Mouse (Mus musculus) hindbrain, embryonic 14.5 days (tissue): ENCODE results near the gene Zdhhc7. TPM values are rescaled to one million over a fixed set of nuclear protein-coding genes. Genes with fewer than 3 reads are reported as not detected.

Source experiments
- ATAC-seq: fragments of 200-750 bp; cut with Nextera tagmentation; 2 replicates; pipeline ENCODE4 v1.8.0; 2017; ENCODE audit warnings: moderate number of reproducible peaks, mild to moderate bottlenecking, moderate TSS enrichment, moderate library complexity; ENCODE audit not compliant: low FRiP score
- DNase-seq: peaks from one replicate; pipeline ENCODE4 v3.0.0-alpha.2; 2015; ENCODE audit warnings: low spot score
- H3K27ac ChIP-seq: fragments of 300-500 bp; sonication (generic); 2 replicates; pipeline ENCODE4 v1.5.1; 2014; ENCODE audit warnings: mild to moderate bottlenecking, moderate library complexity
- H3K27me3 ChIP-seq: fragments of 300-500 bp; sonication (generic); 2 replicates; pipeline ENCODE4 v1.6.1; 2014; ENCODE audit warnings: mild to moderate bottlenecking, low read length, mixed read lengths; ENCODE audit not compliant: control insufficient read depth, insufficient read depth
- H3K36me3 ChIP-seq: fragments of 300-500 bp; sonication (generic); replicated peaks from 2 replicates; pipeline ENCODE4 v1.6.1; 2014; ENCODE audit not compliant: control insufficient read depth, insufficient read depth
- H3K4me1 ChIP-seq: fragments of 300-500 bp; sonication (generic); replicated peaks from 2 replicates; pipeline ENCODE4 v1.6.1; 2014; ENCODE audit warnings: antibody characterized with exemption, low read length, mixed read lengths; ENCODE audit not compliant: control insufficient read depth, insufficient read depth
- H3K4me2 ChIP-seq: fragments of 300-500 bp; sonication (generic); replicated peaks from 2 replicates; pipeline ENCODE4 v1.6.1; 2014; ENCODE audit warnings: mild to moderate bottlenecking, moderate library complexity
- H3K4me3 ChIP-seq: fragments of 300-500 bp; sonication (generic); replicated peaks from 2 replicates; pipeline ENCODE4 v1.5.1; 2014; ENCODE audit warnings: mild to moderate bottlenecking, low read length
- H3K9ac ChIP-seq: fragments of 300-500 bp; sonication (generic); 2 replicates; pipeline ENCODE4 v1.6.1; 2014
- H3K9me3 ChIP-seq: fragments of 300-500 bp; sonication (generic); 2 replicates; pipeline ENCODE4 v1.6.1; 2016; ENCODE audit warnings: low read length; ENCODE audit not compliant: control insufficient read depth
- WGBS: fragments of 180-500 bp; shearing (Covaris S2); extraction: QIAGEN DNeasy Blood & Tissue Kit; methylation state at CpG from one replicate; pipeline ENCODE4 v1.1.7; 2014; 5-methylcytosine and 5-hydroxymethylcytosine counted together
- polyA plus RNA-seq: library from polyadenylated mRNA; unstranded; fragments of >200 nt; fragmentation: Nextera tagmentation; extraction: Ambion mirVana; gene quantifications from 2 replicates; pipeline ENCODE4 v1.2.1, GENCODE M21; 2014

Gene Zdhhc7
- polyA plus RNA-seq, 1 experiment from 2014 or later = 26.4 TPM

DNA sequence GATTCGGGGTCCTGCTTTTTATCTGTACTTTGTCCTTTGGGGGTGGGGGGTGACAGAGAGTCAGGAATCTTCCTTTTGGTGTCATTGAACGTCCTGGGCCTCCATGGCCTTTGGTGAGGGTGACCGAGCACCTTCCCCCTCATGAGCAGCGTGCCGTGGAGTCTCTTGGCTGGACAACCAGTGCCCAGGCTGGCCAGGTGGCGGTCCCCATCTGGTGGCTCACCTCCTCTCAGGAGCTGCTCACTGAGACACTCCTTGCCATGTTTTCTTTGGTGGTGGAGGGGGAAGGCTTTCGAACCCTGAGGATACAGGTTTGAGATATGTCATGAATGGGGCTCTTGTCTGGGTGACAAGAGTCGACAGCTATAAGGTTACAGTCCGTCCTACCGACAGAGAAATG lies 50.9 kb downstream of the Zdhhc7 start:
- Histone ChIP-seq H3K27me3 (no peaks in the 10 kb centered on the region), H3K36me3 (no peaks in the 10 kb centered on the region), H3K9ac (no peak overlapping the region), H3K4me1 (no peaks in the 10 kb centered on the region; the same call in 1 of the 2 replicates), H3K4me3 (no peak overlapping the region), H3K4me2 (no peak overlapping the region), H3K27ac (no peak overlapping the region), H3K9me3 (no peaks in the 10 kb centered on the region)
- ATAC-seq (no peak), DNase-seq (no peak)
- 83% methylated on average over 10 of the region's 10 CpGs for WGBS

- 89% methylated on average over 13 of the region's 13 CpGs for WGBS
- H3K27ac ChIP-seq = no peak overlapping the region
- H3K9me3 ChIP-seq = no peaks in the 10 kb centered on the region
- H3K27me3 ChIP-seq = no peaks in the 10 kb centered on the region
- H3K36me3 ChIP-seq = no peaks in the 10 kb centered on the region
- no peak overlapping the region for H3K4me3 ChIP-seq
- H3K9ac ChIP-seq = no peak overlapping the region
- no peak for ATAC-seq
- no peak for DNase-seq
- no peak overlapping the region for H3K4me2 ChIP-seq
- H3K4me1 ChIP-seq = no peaks in the 10 kb centered on the region; the same call in 1 of the 2 replicates
Measured at GRCm38 (mm10) chr8:120049949-120050348, 51.3 kb downstream of the Zdhhc7 start.

GRCm38 (mm10) chr8:120046258-120047020 lies 54.8 kb downstream of the Zdhhc7 start:
- no peak for DNase-seq
- Histone ChIP-seq H3K4me1 (no peaks in the 10 kb centered on the region; the same call in 1 of the 2 replicates), H3K27ac (no peak overlapping the region), H3K4me2 (no peak overlapping the region), H3K4me3 (no peak overlapping the region), H3K9me3 (no peaks in the 10 kb centered on the region), H3K36me3 (no peaks in the 10 kb centered on the region), H3K27me3 (no peaks in the 10 kb centered on the region), H3K9ac (no peak overlapping the region)
- WGBS = 67% methylated on average over 14 of the region's 14 CpGs
- no peak for ATAC-seq

DNA sequence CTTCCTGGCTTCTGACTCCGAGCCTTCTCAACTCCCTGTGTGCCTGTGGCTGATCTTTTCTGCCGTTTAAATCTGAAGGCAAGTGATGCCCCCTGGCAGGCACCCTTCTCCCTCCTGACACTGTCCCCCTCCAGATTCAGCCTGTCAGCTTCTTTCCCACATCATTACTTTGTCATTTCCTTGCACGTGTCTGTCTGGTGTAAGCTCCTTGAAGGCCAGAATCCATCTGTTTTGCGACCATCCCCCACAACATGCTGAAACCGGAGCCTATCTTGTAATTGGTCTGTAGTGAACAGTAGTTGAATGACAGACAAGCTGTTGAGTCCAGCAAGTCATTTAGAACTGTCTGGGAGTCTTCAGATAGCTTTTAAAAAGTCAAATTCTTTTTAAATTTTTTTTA lies 55.8 kb downstream of the Zdhhc7 start:
- 69% methylated on average over 5 of the region's 5 CpGs for WGBS
- H3K4me3 ChIP-seq = no peak overlapping the region
- H3K9ac ChIP-seq = no peak overlapping the region
- no peaks in the 10 kb centered on the region for H3K27me3 ChIP-seq
- no peak overlapping the region for H3K27ac ChIP-seq
- no peaks in the 10 kb centered on the region for H3K9me3 ChIP-seq
- DNase-seq (no peak), ATAC-seq (no peak)
- no peaks in the 10 kb centered on the region; the same call in 1 of the 2 replicates for H3K4me1 ChIP-seq
- no peak overlapping the region for H3K4me2 ChIP-seq
- H3K36me3 ChIP-seq = no peaks in the 10 kb centered on the region

- ATAC-seq (no peak), DNase-seq (no peak)
- Histone ChIP-seq H3K9ac (no peak overlapping the region), H3K27me3 (no peaks in the 10 kb centered on the region), H3K4me1 (no peaks in the 10 kb centered on the region; the same call in 1 of the 2 replicates), H3K9me3 (no peaks in the 10 kb centered on the region), H3K4me3 (no peak overlapping the region), H3K36me3 (no peaks in the 10 kb centered on the region), H3K4me2 (no peak overlapping the region), H3K27ac (no peak overlapping the region)
- 92% methylated on average over 8 of the region's 8 CpGs for WGBS
Measured at GRCm38 (mm10) chr8:120044907-120045306, 56.4 kb downstream of the Zdhhc7 start.

DNA sequence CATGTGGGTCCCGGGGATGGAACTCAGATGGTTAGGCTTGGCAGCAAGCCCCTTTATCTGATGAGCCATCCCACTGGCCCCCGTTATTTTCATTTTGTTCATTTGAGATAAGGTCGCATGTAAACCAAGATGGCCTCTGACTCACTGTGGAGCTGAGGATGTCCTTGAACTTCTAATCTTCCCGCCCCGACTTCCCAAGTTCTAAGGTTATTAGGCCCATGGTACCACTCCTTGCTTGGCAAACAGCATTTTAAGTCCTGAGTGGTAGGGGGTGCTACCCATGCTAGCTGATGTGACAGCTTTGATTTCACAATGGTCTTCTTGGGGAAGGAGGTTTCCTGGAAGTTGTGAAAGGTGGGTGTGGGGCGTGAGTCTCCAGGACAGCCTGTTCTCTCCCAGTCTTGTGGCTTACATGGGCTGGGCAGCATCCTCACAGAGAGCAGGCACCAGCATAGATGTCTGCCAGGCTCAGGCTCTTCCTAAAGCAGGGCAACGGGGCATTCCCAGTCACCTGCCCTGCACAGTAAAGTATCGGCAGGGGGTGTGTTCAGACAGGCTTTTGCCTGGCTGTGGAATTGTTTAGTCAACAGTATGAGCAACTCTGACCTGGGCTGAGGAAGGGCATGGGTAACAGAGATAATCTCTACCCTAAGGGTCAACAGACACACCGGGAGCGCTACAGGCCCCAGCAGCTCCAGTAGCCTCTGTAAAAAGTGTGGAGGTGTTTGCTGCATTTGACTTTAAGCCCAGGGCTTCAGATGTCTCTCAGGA lies 58.6 kb downstream of the Zdhhc7 start:
- WGBS = 85% methylated on average over 10 of the region's 10 CpGs
- DNase-seq (no peak), ATAC-seq (no peak)
- Histone ChIP-seq H3K4me2 (no peak overlapping the region), H3K4me3 (no peak overlapping the region), H3K4me1 (no peaks in the 10 kb centered on the region; the same call in 1 of the 2 replicates), H3K9me3 (no peaks in the 10 kb centered on the region), H3K27ac (no peak overlapping the region), H3K27me3 (no peaks in the 10 kb centered on the region), H3K36me3 (no peaks in the 10 kb centered on the region), H3K9ac (no peak overlapping the region)

GRCm38 (mm10) chr8:120040861-120041260 lies 60.4 kb downstream of the Zdhhc7 start:
- WGBS = 82% methylated on average over 1 of the region's 1 CpGs
- no peak overlapping the region for H3K9ac ChIP-seq
- H3K27ac ChIP-seq = no peak overlapping the region
- no peaks in the 10 kb centered on the region for H3K4me1 ChIP-seq
- no peak for ATAC-seq
- H3K36me3 ChIP-seq = no peaks in the 10 kb centered on the region
- no peak for DNase-seq
- H3K9me3 ChIP-seq = no peaks in the 10 kb centered on the region
- H3K4me2 ChIP-seq = no peak overlapping the region
- no peaks in the 10 kb centered on the region for H3K27me3 ChIP-seq
- no peak overlapping the region for H3K4me3 ChIP-seq

DNA sequence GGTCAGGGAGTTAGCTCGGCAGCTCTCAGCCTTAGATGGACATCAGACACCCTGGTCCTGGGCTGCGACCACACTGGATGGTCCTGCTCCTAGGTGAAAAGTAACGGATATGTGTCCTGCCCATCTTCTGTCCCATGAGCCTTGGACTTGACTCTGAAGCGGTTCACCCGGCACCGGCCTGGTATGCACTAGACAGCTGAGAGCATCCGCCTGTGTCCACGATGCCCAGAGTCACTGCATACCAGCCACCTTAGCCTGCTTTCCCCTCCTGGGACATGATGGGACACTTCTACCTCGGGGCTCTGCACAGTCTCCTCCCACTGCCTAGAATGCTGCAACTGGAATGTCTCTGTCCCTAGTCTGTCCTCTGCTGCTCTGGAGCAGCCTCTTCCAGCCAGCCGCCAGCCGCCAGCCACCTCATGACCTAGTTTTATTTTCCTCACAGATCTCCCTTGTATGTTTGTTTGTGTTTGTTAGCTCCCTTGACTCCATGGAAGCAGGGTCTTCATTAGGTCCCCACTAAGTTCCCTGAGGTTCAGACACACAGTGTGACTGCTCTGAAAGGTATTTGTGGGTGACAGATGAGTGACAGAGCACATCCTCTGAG lies 61.9 kb downstream of the Zdhhc7 start:
- no peak for DNase-seq
- WGBS = 86% methylated on average over 11 of the region's 11 CpGs
- H3K36me3 ChIP-seq = no peaks in the 10 kb centered on the region
- H3K4me3 ChIP-seq = no peak overlapping the region
- H3K4me2 ChIP-seq = no peak overlapping the region
- ATAC-seq = no peak
- H3K9me3 ChIP-seq = no peaks in the 10 kb centered on the region
- H3K27ac ChIP-seq = no peak overlapping the region
- no peaks in the 10 kb centered on the region for H3K4me1 ChIP-seq
- no peak overlapping the region for H3K9ac ChIP-seq
- no peaks in the 10 kb centered on the region for H3K27me3 ChIP-seq

DNA sequence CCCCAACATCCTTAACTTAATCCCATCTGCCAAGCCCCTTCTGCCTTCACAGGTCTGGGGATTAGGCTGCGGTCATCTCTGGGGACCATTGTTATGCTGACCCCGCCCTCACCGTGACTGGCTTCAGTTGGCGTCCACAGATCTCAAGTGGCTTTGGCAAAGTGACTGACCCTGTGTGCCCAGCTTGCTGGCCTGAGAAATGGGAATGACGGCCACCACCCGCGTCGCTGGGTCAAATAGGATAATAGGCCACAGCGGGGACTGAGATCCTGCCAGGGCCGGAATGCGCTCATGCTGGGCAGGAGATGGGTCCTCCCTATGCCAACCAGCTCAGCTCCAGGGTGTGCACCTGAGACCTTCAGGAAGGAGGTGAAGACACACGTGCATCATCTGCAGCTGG lies 62.5 kb downstream of the Zdhhc7 start:
- 91% methylated on average over 12 of the region's 12 CpGs for WGBS
- no peak for ATAC-seq
- Histone ChIP-seq H3K9ac (no peak overlapping the region), H3K4me1 (no peaks in the 10 kb centered on the region), H3K36me3 (no peaks in the 10 kb centered on the region), H3K27ac (no peak overlapping the region), H3K4me2 (no peak overlapping the region), H3K9me3 (no peaks in the 10 kb centered on the region), H3K27me3 (no peaks in the 10 kb centered on the region), H3K4me3 (no peak overlapping the region)
- DNase-seq = no peak
